Mouse (Mus musculus) liver, adult (tissue): ENCODE data around the gene Mmp28.

ENCODE experiments used
- GATA4 ChIP-seq: IDR thresholded peaks from 2 replicates; pipeline ENCODE4 v1.6.1; 2014; ENCODE audit warnings: mild to moderate bottlenecking, low read length; ENCODE audit not compliant: insufficient replicate concordance

Gene Mmp28

DNA sequence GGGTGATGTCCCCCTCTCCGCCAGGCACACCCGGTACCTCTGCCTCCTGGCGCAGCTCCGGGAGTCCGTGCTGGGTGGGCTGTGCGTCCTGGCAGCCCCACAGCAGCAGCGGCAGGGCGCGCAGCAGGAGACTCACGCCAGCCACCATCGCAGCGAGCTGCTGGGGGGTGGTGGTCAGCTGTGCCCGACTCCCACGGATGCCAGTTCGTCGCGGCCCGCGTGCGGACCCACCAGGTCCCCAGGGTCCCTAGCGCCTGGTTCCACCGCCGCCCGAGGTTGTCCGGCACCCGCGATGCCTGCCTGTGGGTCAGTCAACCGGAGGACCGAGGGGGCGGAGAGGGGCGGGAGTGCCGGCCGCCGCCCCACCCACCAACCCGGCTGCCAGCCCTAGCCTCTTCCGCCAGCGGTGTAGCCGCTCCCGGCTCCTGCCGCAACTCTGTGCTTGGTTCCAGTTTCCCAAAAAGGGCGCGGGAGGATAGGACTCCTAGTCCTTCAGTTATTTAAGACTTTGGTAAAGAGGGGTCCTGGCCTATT lies at the start of gene Mmp28:
Mmp28 (minus strand) TSS at position 361 of the 534 bp plus-strand sequence.
- no peak for TF ChIP-seq GATA4

GRCm38 (mm10) chr11:83509521-83509920 lies 46.6 kb upstream of the Mmp28 start:
- no peak for TF ChIP-seq GATA4

- TF ChIP-seq GATA4, result no peak
Observed at GRCm38 (mm10) chr11:83504308-83504707, 41.4 kb upstream of the Mmp28 start.

DNA sequence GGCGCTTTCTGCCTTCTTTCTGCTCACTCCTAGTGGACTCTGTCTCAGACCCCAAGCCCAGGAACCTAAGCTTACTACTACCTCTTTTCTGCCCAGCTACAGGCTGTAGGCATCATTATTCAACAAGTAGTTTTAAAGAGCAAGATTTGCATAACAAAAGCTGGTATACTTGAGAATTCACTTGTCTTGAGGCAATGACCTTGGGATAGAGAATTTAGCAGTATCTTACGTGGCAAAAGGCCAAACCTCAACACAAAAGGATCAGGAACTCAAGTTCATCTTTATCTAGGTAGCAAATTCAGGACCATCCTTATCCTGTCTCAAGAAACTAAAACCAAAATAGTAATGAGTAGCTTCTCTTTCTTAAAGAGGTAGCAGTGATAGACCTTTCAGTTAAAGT lies 32.7 kb upstream of the Mmp28 start:
- peak; percentile 54; the same call in 1 of the 2 replicates for TF ChIP-seq GATA4

- no peak for TF ChIP-seq GATA4
Observed at GRCm38 (mm10) chr11:83491488-83491887, 28.6 kb upstream of the Mmp28 start.

DNA sequence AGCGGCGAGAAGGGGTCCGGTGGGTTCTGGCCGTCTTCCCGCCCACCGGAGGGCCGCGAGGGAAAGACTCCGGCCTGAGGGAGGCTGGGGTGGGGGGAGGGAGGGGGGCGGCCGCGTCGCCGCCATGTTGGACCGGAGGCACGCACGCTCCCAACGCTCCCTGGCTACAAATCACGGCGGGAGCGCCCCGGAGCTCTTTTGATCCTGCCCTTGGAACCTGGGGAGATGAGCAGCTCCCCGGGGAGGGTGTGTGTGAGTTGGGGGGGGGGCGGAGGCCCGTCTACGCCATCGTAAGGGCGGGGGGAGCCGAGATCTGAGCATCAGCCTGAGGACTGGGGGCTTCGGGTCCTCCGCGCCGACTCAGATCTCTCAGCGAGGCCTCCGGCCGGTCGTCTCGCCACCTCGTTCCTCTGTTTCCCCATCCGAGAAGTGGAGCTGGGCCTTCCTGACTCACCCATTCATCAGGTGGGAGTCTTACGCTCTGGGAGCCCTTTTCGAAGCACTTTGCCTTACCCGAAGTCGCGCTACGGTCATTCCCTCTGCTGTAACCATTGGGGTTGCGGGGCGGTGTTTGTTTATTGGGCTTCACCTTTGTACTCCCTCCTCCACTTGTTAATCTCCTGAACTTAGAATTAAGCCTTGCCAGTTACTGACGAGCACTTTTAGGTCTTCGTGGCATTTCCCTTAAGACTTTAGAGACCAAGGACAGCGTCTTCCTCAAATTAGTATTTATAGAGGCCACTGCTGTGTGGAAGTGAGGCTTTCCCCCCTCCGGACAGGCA lies 10.6 kb upstream of the Mmp28 start:
- no peak for TF ChIP-seq GATA4

DNA sequence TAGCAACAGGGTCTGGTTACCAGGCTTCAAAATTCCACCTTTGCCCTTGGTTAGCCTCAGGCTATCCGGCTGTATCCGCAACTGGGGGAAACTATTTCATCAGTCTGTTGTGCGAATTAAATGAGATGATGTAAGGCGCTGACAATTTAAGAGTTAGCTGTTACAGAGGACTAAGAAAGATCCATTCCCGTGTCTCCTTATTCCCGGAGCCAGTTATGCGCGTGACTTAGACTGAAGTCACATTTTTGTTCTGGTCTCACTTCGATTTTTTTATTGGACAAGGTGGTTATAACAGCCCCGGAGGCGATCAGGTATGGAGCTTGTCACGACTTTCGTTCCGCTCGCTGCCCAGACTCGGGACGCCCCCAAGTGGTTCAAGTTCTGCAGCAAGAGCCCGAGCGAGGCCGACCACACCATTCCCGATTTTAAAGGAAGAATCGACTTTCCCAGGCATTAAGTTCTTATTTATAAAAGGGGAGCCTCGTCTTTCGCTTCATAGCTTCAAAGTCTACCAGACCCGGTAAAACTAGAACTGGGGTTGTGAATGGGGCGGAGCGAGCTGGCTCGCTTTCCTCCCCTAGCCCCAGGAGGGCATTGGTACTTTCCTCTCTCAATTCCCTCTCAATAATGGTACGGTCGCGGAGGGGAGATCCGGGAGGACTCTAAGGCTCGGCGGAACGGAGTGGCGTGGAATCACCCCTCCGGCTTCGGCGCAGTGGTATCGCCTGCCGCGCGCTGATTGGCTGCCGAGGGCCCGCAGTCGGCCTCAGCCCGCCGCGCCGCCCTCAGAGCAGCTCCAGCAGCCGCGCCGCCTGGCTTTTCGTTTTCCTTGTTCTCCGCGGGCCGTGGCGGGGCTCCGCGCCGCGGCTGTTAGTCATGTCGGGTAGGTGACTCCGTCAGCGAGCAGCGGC lies 9.7 kb upstream of the Mmp28 start, which contains the start of gene Taf15:
Taf15 (plus strand) TSS at position 763 of the 911 bp plus-strand sequence.
- TF ChIP-seq GATA4, result no peak

GRCm38 (mm10) chr11:83471766-83472165 lies 8.9 kb upstream of the Mmp28 start:
- TF ChIP-seq GATA4, result no peak

GRCm38 (mm10) chr11:83468765-83469164 lies 5.9 kb upstream of the Mmp28 start:
- TF ChIP-seq GATA4, result no peak

DNA sequence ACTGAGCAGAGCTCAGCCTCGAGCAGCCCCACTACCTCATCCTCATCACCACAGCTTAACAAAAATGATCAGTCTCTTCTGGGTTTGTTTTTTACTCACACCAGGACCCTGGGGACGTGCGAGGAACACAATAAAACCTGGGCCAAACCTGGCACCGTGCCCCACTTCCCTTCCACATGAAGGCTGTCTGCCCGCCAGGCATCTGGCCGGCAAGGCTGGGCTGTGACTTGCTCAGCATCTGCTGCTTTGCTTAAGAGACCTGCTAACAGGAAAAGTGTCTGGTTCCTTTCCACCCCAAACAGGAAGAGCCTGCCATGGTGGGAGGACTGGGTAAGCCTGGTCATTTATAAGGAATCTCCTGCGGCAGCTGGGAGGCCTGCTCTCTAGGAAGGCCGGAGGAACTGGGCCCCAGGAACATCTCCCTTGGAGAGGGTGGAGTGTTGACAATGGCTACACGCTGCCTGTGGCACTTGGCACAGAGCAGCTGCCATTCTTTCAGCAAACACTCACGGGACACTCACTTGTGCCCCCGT lies 4.3 kb upstream of the Mmp28 start:
- TF ChIP-seq GATA4, result no peak

DNA sequence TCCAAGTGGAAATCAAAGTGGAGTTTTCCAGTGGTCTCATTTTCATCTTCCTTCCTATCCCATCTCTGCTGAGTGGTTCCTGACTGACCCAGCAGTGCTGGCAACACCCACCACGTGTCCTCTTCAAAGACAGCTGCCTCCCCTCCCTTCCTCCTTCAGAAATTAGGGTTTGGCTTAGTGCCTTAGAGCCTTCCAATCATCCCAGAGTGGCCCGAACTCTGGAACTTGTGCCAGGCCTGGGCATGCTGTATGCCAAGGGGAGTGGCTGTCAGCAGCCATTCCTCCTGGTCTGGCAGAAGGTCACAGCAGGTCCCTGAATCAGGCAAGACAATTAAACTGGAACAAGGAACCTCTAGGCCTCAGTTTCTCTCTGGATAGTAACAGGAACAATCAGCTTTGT lies 3.1 kb upstream of the Mmp28 start:
- TF ChIP-seq GATA4, result no peak

GRCm38 (mm10) chr11:83461462-83462027 lies 1.3 kb downstream of the Mmp28 start:
- no peak for TF ChIP-seq GATA4

DNA sequence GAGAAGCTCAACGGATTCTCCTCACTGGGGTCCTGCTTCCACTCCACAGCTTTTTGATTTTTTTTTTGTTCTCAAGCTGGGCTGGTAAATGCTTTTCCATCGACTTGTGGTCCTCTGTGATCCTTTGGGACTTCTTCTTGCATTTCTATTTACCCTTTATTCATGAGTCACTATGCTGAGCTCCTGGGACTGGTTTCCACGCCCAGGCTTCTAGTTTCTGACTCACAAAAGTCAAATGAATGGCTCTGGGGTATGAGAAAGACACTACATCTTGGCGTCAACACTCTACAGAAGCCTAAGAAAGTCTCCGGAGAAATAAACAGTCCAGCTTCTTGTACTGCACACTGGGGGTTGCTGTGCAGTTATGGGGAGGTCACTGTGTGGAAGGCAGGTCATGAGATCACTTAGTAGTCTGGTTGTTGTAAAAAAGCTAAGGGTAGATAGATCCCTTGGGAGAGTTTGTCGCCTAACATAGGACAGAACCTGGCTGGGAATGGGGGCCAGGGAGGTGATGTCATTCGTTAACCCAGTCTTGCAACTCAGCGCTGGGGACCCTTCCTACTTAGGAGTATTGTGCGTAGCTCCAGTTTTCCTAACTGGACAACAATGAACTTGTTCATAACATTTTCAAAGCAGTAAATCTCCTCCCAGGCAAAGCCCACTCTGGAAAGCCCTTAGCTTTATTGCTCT lies 4.8 kb downstream of the Mmp28 start:
- no peak for TF ChIP-seq GATA4

DNA sequence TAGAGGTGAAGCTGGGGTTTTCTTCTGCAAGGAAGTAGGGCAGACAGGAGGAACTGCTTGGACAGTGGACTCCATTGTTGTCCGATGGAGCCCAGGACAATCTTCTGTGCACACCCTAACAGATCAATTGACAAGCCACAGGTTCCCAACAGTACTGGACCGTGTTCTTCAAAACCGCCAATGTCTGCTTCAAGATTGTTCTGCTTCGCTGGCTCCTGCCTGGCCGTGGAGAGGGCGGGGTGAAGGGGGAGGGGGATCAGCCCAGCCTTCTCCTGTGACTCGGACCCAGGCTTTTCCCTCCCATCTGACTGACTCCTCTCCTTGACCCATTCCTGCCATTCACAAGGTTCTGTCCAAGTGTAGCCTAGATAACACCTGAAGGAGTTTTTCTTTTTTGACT lies 5.6 kb downstream of the Mmp28 start:
- TF ChIP-seq GATA4, result no peak
